Mouse (Mus musculus) 3T3-L1 (cell line): ENCODE results near the gene C1qtnf7.

Experiments used
- DNase-seq: peaks from one replicate; pipeline ENCODE4 v3.0.0-alpha.2; 2015; ENCODE audit warnings: low read depth, low spot score

Gene C1qtnf7

DNA sequence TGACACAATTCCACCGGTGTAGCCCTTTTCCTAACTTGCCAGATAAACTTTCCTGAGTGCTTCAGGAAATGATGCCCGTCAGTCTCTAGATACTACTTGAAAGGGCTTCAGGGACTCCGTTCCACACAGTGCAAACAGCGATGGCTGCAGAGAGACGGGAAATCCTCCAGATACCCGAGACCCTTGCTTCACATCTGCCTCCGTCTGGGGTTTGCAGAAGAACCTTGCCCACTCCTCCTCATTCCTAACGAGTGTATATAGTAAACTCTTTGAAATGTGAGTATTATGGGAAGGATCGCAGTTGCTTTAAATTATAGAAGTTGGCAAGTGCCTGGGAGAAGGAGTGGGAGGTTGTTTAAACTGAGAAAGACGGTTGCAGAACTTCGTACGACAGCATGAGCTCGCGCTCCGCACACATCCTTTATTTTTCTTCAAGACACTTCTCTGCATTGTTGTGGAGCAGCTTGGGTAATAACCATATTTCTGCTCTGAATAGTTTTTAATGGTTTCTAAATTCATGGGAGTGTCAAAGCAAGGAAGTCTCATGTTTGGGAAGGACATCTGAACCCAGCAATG lies at the start of gene C1qtnf7:
TSS of gene C1qtnf7 (plus strand) at position 138 of the 576 bp plus-strand sequence.
- DNase-seq = no peak

DNA sequence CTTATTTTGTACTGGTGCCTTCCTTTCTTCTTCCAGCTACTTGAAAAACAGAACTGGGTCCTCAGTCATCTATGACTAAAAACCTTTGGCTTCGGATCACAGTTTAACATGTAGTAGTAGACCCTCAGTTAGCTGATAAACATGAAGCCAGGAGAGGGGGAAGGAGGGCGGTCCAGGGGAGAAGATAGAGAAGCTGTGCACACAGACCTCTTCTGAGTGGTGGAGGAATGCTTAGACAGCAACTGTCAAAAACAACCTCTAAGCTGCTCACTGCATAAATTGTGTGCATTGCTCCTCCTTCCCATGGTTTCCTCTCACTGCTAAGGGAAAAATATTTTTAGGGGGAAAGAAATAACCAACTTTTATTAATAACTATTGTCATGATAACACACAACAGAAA lies 48.6 kb upstream of the C1qtnf7 start:
- no peak for DNase-seq

DNA sequence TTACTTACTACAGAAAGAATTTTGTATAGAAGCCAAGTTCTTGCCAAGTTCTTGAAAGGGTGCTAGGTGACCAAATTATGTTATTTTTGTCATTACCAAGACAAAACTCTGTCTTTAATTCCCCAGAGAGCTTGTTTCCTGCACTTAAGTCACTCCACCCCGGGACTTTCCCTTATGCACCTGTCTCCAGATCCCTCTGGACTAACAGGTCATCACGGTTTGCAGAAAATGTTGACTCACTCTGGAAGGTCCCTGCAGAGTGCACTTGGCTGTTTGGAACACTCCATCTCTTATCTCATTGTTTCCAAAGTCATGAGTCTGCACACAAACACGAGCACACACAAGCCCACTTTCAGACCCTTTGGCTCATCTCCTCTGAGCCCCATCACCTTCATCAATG lies 48.1 kb upstream of the C1qtnf7 start:
- DNase-seq = no peak

GRCm38 (mm10) chr5:43468937-43469336 lies 46.4 kb upstream of the C1qtnf7 start:
- DNase-seq = no peak

DNA sequence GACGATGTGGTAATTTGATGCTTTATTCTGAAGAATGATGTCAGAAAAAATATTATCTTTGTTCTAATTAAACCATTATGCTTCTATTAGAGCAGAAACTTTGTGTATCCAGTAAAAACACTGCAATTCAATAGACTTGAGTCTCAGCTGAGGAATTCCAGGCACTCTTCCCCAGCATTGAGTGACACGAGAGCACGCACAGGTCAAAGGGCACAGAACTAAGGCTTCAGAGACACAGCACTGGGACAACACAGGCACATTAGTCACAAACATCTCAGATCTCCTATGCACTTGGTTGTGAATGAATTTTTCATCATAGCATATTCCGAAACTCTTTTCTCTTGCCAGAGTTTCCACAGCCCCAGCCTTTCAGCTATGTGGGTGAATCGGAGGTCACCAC lies 37.4 kb upstream of the C1qtnf7 start:
- no peak for DNase-seq

DNA sequence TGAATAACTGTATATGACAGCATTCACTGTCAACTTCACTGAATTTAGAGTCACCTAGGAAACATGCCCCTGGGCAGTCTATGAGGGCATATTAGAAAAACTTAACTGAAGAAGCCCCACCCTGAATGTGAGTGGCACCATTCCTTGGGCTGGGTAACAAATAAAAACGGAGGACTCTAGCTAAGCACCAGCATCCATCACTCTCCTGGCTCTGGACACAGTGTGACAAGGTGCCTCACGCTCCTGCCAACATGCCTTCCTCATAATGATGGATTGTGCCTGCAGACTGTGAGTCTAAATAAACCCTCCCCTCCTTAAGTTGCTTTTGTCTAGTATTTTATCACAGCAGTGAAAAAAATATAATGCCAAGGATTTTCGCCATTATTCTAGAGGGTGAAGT lies 35.3 kb upstream of the C1qtnf7 start:
- no peak for DNase-seq

GRCm38 (mm10) chr5:43480786-43481185 lies 34.6 kb upstream of the C1qtnf7 start:
- DNase-seq = no peak

GRCm38 (mm10) chr5:43481824-43482223 lies 33.5 kb upstream of the C1qtnf7 start:
- DNase-seq = no peak

DNA sequence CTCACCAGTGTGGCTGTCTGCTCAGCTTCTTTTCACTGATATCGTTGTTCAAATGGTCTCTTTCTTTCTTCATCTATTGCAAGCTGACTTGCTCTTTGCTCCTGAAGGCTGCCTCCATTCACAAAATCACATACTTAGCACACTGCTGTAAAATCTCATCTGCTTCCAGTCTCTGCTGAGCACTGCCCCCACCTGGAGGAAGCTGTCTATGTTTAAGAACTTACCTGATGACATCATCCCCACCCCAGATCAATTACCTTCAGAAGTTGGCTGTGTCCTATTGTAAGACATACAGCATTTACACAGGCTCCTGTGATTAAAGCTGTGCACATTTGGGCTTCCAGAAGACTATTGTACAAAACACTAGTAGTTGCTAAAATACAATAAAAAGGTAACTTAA lies 13.5 kb upstream of the C1qtnf7 start:
- DNase-seq = no peak

- peak; percentile 45 for DNase-seq
Observed at GRCm38 (mm10) chr5:43504243-43504786, 11.0 kb upstream of the C1qtnf7 start.

- peak; percentile 19 for DNase-seq
Observed at GRCm38 (mm10) chr5:43508470-43508869, 6.9 kb upstream of the C1qtnf7 start.

DNA sequence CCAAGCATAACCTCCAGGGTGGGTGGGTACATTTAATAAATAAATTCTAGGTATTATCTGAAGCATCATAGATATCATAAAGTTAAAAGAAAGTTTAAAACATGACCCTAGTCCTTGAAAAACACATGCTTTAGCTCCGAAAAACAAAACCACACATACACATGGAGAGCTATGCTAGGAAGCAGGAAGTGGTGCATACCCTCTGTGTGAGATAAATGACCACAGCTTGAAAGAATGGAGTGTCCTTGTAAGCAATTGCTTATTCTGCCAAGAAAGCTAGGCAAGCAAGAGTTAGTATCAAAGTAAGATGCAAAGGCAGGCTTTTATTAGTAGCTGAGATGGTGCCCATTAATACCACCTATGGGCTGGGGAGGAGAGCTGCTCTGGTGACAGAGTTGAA lies 6.4 kb upstream of the C1qtnf7 start:
- DNase-seq = peak; percentile 20

DNA sequence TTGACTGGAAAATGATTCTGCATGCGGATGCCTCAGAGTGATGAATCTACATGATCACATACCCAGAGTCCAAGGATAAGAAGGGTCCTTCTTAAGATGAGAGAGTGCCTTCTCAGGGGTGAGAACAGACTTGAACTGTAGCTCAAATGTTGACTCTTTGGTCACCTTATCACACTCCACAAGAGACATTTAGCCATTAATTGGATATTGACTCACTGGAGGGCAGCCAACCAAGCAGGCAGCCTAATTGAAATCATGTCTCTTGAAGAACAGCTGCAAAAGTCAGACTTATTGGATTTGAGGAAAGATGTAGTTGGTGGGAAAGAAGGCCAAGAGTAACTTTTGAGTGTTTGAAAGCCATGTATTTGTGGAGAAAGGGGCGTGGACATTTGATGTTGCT lies 4.2 kb upstream of the C1qtnf7 start:
- DNase-seq = no peak

DNA sequence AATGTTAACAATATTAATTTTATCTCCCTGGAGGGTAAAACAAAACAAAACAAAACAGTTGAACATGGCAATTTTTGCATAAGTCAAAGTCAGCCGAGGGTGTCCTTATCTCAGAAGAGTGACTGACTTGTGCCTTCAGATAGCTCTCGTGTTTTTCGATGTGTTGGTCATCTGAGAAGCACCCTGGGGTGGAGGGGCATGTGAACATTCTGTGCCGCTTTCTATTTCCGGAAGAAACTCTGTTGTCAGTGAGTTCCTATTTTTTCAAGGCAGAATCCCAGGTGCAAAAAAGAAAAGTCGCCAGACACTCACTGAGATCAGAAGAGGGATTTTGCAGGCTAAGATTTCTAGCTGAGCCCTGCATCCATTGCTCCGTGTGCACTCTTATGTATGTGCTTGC lies 1.2 kb downstream of the C1qtnf7 start:
- DNase-seq = no peak

DNA sequence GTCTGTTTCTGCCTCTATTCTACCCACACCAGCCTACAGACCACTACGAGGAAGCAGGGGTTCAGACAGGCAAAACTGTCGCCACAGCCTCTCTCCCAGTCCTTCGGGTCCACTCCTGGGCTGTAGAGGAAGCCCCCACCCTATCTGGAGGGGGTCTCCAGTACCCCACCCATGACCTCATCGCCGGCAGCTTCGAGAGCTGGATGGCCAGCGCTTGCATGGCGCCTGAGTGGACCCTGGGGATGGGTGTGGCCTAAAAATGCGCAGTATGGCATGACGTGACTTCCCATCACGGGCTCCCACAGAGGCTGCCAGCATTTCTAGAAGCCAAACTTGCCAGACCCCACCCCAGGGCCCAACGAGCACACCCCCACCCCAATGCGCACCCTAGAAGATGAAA lies 2.0 kb downstream of the C1qtnf7 start:
- no peak for DNase-seq

GRCm38 (mm10) chr5:43519905-43520304 lies 4.6 kb downstream of the C1qtnf7 start:
- DNase-seq = no peak

- DNase-seq = no peak
Observed at GRCm38 (mm10) chr5:43521369-43521768, 6.0 kb downstream of the C1qtnf7 start.

- no peak for DNase-seq
Observed at GRCm38 (mm10) chr5:43522866-43523265, 7.5 kb downstream of the C1qtnf7 start.

- DNase-seq = peak; percentile 11
Observed at GRCm38 (mm10) chr5:43526874-43527584, 11.7 kb downstream of the C1qtnf7 start.

DNA sequence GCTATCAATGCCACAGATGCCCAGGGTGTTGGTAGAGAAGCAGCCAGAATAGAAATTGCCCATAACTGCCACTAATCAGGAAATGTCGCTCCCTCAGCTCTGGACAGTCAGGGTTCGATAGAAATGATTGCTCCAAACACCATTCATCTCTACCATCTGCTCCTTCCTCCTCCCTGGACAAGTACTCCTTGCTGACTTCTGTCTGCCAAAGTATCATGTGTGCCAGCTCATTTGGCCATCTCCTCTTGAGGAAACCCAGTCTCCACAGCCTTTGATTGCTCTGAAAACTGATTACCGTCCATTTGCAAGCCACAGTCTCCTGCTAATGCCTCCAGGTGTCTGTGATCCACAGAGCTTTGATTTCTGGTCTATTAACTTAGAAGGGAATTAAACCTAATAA lies 14.8 kb downstream of the C1qtnf7 start:
- DNase-seq = no peak

GRCm38 (mm10) chr5:43530886-43531285 lies 15.5 kb downstream of the C1qtnf7 start:
- peak; percentile 9 for DNase-seq

- no peak for DNase-seq
Observed at GRCm38 (mm10) chr5:43538322-43539167, 23.2 kb downstream of the C1qtnf7 start.
